Mouse (Mus musculus): Measurements from ENCODE around the gene Mpzl1.

DNA sequence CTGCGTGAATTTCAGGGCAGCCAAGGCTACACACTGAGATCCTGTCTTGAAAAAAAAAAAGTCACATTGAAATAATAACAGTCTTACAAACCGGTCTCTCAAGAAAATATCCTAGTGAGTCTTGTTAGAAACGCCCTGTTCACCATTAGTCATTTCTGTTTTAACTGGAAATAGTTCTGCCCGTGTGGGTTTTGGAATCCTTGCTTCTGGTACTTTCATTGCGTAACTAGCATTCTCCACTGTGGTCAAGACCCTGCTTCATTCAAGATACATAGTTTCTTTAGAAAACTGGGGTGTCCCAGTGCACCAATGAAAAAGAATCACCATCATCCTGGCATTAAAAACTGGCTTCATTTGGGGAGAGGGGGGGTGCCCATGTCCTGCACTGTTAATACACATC, 9.4 kb upstream of the Mpzl1 start:
- TF ChIP-seq CTCF (IDR thresholded peaks at IDR 0.05; ENCODE audit: insufficient read depth, low read length): no peak
- no peak for TF ChIP-seq POLR2A (IDR thresholded peaks at IDR 0.05; ENCODE audit: borderline replicate concordance, extremely low read depth, low read depth, low read length)

All from lung, adult 2 months (tissue).